Mouse (Mus musculus): ENCODE results near the gene Adarb2. TPM values are rescaled to one million over a fixed set of nuclear protein-coding genes. Genes with fewer than 3 reads are reported as not detected.

Adarb2 gene
- polyA plus RNA-seq (2012; rRNA removed): not detected in 2 replicates

GRCm38 (mm10) chr13:8202681-8203476 is at the start of gene Adarb2:
Adarb2 (plus strand) TSS chr13:8202866.

